Mouse (Mus musculus) MEL (cell line): Measurements from ENCODE around the gene Art3. TPM values are rescaled to one million over a fixed set of nuclear protein-coding genes. Genes with fewer than 3 reads are reported as not detected.

Experiments used
- DNase-seq: peaks from one replicate; pipeline ENCODE4 v3.0.0; 2011; ENCODE audit warnings: low read depth, low spot score
- H3K27ac ChIP-seq: 2 replicates; pipeline ENCODE4 v1.5.1; 2012; ENCODE audit warnings: low read depth, mild to moderate bottlenecking, control low read depth, low read length, moderate library complexity; ENCODE audit not compliant: control insufficient read depth
- H3K27me3 ChIP-seq, 2 experiments: fragments of 150-350 bp in 1 of 2; sonication (generic) in 1 of 2; 2 replicates each; pipeline ENCODE4 v1.6.1; 2012; ENCODE audit warnings: low read length in 2 of 2, mild to moderate bottlenecking in 2 of 2, improper control_type of control experiment in 1 of 2, moderate library complexity in 1 of 2; ENCODE audit not compliant: insufficient read depth in 2 of 2, control insufficient read depth in 1 of 2
- H3K36me3 ChIP-seq, 2 experiments: 2 replicates each; pipeline ENCODE4 v1.6.1; 2012 to 2014; ENCODE audit warnings: low read length in 2 of 2, improper control_type of control experiment in 1 of 2, inconsistent platforms in 1 of 2, mild to moderate bottlenecking in 1 of 2; ENCODE audit not compliant: insufficient read depth in 2 of 2, control insufficient read depth in 1 of 2
- H3K4me1 ChIP-seq, 2 experiments: fragments of 150-350 bp in 1 of 2; sonication (generic) in 1 of 2; 2 replicates each; pipeline ENCODE4 v1.6.1; 2012; ENCODE audit warnings: low read length in 2 of 2, improper control_type of control experiment in 1 of 2, mild to moderate bottlenecking in 1 of 2; ENCODE audit not compliant: insufficient read depth in 2 of 2, control insufficient read depth in 1 of 2
- H3K4me3 ChIP-seq, 2 experiments: fragments of 150-350 bp in 1 of 2; sonication (generic) in 1 of 2; 2 replicates each; pipeline ENCODE4 v1.5.1; 2012; ENCODE audit warnings: low read depth in 2 of 2, low read length in 2 of 2, mild to moderate bottlenecking in 2 of 2, moderate library complexity in 2 of 2, control low read depth in 1 of 2, improper control_type of control experiment in 1 of 2; ENCODE audit not compliant: control insufficient read depth in 1 of 2, insufficient read depth in 1 of 2
- H3K79me2 ChIP-seq: 2 replicates; pipeline ENCODE4 v1.6.1; 2012; ENCODE audit warnings: mild to moderate bottlenecking, low read length, moderate library complexity; ENCODE audit not compliant: control insufficient read depth, poor library complexity, insufficient read depth
- H3K9ac ChIP-seq: 2 replicates; pipeline ENCODE4 v1.6.1; 2012; ENCODE audit warnings: low read depth, mild to moderate bottlenecking, control low read depth, low read length, moderate library complexity; ENCODE audit not compliant: control insufficient read depth, poor library complexity, severe bottlenecking
- H3K9me3 ChIP-seq: fragments of 150-350 bp; sonication (generic); replicated peaks from 2 replicates; pipeline ENCODE4 v1.6.1; 2012; ENCODE audit warnings: mild to moderate bottlenecking, low read length, improper control_type of control experiment, moderate library complexity; ENCODE audit not compliant: insufficient read depth
- BHLHE40 ChIP-seq: IDR thresholded peaks from 2 replicates; pipeline ENCODE4 v1.6.1; 2012; ENCODE audit warnings: low read depth, mild to moderate bottlenecking, inconsistent platforms, low read length, improper control_type of control experiment, borderline replicate concordance
- CHD2 ChIP-seq: IDR thresholded peaks from 2 replicates; pipeline ENCODE4 v1.6.1; 2011; ENCODE audit warnings: low read length, improper control_type of control experiment
- CTCF ChIP-seq, 3 experiments: IDR thresholded peaks in 2 of 3; conservative IDR thresholded peaks in 1 of 3; 2 replicates each; pipeline ENCODE4 v1.5.1; 2011 to 2012; ENCODE audit warnings: low read length in 3 of 3, low read depth in 2 of 3, mild to moderate bottlenecking in 2 of 3, improper control_type of control experiment in 1 of 3, inconsistent platforms in 1 of 3, mixed read lengths in 1 of 3, moderate library complexity in 1 of 3; ENCODE audit not compliant: control insufficient read depth in 1 of 3, insufficient read depth in 1 of 3, poor library complexity in 1 of 3, severe bottlenecking in 1 of 3
- E2F4 ChIP-seq: IDR thresholded peaks from 2 replicates; pipeline ENCODE4 v1.6.1; 2011; ENCODE audit warnings: low read depth, low read length, improper control_type of control experiment, borderline replicate concordance
- ELF1 ChIP-seq: IDR thresholded peaks from 2 replicates; pipeline ENCODE4 v1.6.1; 2014; ENCODE audit warnings: low read depth, mild to moderate bottlenecking, inconsistent platforms, low read length, improper control_type of control experiment, moderate library complexity
- EP300 ChIP-seq, 2 experiments: IDR thresholded peaks; 2 replicates each; pipeline ENCODE4 v1.6.1; 2011; ENCODE audit warnings: improper control_type of control experiment in 2 of 2, low read length in 2 of 2, low read depth in 1 of 2, mild to moderate bottlenecking in 1 of 2
- ETS1 ChIP-seq: IDR thresholded peaks from 2 replicates; pipeline ENCODE4 v1.6.1; 2012; ENCODE audit warnings: low read depth, mild to moderate bottlenecking, inconsistent platforms, low read length, improper control_type of control experiment, moderate library complexity
- GABPA ChIP-seq: IDR thresholded peaks from 2 replicates; pipeline ENCODE4 v1.6.1; 2012; ENCODE audit warnings: low read depth, mild to moderate bottlenecking, inconsistent platforms, low read length, improper control_type of control experiment, moderate library complexity
- GATA1 ChIP-seq: IDR thresholded peaks from 2 replicates; pipeline ENCODE4 v1.6.1; 2011; ENCODE audit warnings: low read depth, low read length, improper control_type of control experiment
- JUND ChIP-seq: IDR thresholded peaks from 2 replicates; pipeline ENCODE4 v1.6.1; 2011; ENCODE audit warnings: low read depth, mild to moderate bottlenecking, improper control_type of control experiment, low read length
- KAT2A ChIP-seq: conservative IDR thresholded peaks from 2 replicates; pipeline ENCODE4 v1.6.1; 2012; ENCODE audit warnings: low read depth, low read length, improper control_type of control experiment, inconsistent platforms
- MAFK ChIP-seq: IDR thresholded peaks from 2 replicates; pipeline ENCODE4 v1.6.1; 2011; ENCODE audit warnings: low read depth, mild to moderate bottlenecking, low read length, improper control_type of control experiment, borderline replicate concordance
- MAX ChIP-seq: IDR thresholded peaks from 2 replicates; pipeline ENCODE4 v1.6.1; 2011; ENCODE audit warnings: low read length, improper control_type of control experiment
- MAZ ChIP-seq: IDR thresholded peaks from 2 replicates; pipeline ENCODE4 v1.6.1; 2012; ENCODE audit warnings: low read depth, mild to moderate bottlenecking, inconsistent platforms, low read length, improper control_type of control experiment
- MEF2A ChIP-seq: IDR thresholded peaks from 2 replicates; pipeline ENCODE4 v1.6.1; 2014; ENCODE audit warnings: low read depth, mild to moderate bottlenecking, inconsistent platforms, low read length, improper control_type of control experiment; ENCODE audit not compliant: poor library complexity, insufficient replicate concordance, severe bottlenecking; ENCODE audit errors: extremely low read depth
- MXI1 ChIP-seq: IDR thresholded peaks from 2 replicates; pipeline ENCODE4 v1.6.1; 2011; ENCODE audit warnings: mild to moderate bottlenecking, low read depth, low read length, improper control_type of control experiment
- MYB ChIP-seq: IDR thresholded peaks from 2 replicates; pipeline ENCODE4 v1.6.1; 2011; ENCODE audit warnings: mild to moderate bottlenecking, low read depth, low read length, improper control_type of control experiment
- MYC ChIP-seq: IDR thresholded peaks from 2 replicates; pipeline ENCODE4 v1.6.1; 2011; ENCODE audit warnings: low read depth, mild to moderate bottlenecking, low read length, improper control_type of control experiment, moderate library complexity
- NELFE ChIP-seq: IDR thresholded peaks from 2 replicates; pipeline ENCODE4 v1.6.1; 2011; ENCODE audit warnings: low read depth, low read length, improper control_type of control experiment
- POLR2A ChIP-seq, 2 experiments: IDR thresholded peaks; 2 replicates each; pipeline ENCODE4 v1.6.1; 2011 to 2012; ENCODE audit warnings: low read length in 2 of 2, mild to moderate bottlenecking in 2 of 2, control low read depth in 1 of 2, improper control_type of control experiment in 1 of 2, low read depth in 1 of 2, moderate library complexity in 1 of 2; ENCODE audit not compliant: control insufficient read depth in 1 of 2, insufficient read depth in 1 of 2, poor library complexity in 1 of 2
- POLR2AphosphoS2 ChIP-seq: IDR thresholded peaks from 2 replicates; pipeline ENCODE4 v1.6.1; 2011; ENCODE audit warnings: low read length, improper control_type of control experiment
- POLR2AphosphoS5 ChIP-seq: IDR thresholded peaks from 2 replicates; pipeline ENCODE4 v1.6.1; 2012; ENCODE audit warnings: low read depth, borderline replicate concordance, mild to moderate bottlenecking, inconsistent platforms, low read length, moderate library complexity, mixed read lengths
- RCOR1 ChIP-seq: IDR thresholded peaks from 2 replicates; pipeline ENCODE4 v1.6.1; 2012; ENCODE audit warnings: low read depth, mild to moderate bottlenecking, inconsistent platforms, low read length, improper control_type of control experiment
- SIN3A ChIP-seq: IDR thresholded peaks from 2 replicates; pipeline ENCODE4 v1.6.1; 2012; ENCODE audit warnings: low read length, improper control_type of control experiment, inconsistent platforms
- SMC3 ChIP-seq: IDR thresholded peaks from 2 replicates; pipeline ENCODE4 v1.6.1; 2011; ENCODE audit warnings: low read depth, low read length, improper control_type of control experiment
- TAL1 ChIP-seq: IDR thresholded peaks from 2 replicates; pipeline ENCODE4 v1.6.1; 2012; ENCODE audit warnings: mild to moderate bottlenecking, inconsistent platforms, low read length, moderate library complexity, mixed read lengths
- USF1 ChIP-seq: IDR thresholded peaks from 2 replicates; pipeline ENCODE4 v1.6.1; 2014; ENCODE audit warnings: low read depth, mild to moderate bottlenecking, inconsistent platforms, low read length, improper control_type of control experiment, moderate library complexity
- USF2 ChIP-seq, 2 experiments: IDR thresholded peaks; 2 replicates each; pipeline ENCODE4 v1.6.1; 2011 to 2012; ENCODE audit warnings: improper control_type of control experiment in 2 of 2, low read length in 2 of 2, borderline replicate concordance in 1 of 2, inconsistent platforms in 1 of 2, low read depth in 1 of 2, mild to moderate bottlenecking in 1 of 2; ENCODE audit not compliant: insufficient read depth in 1 of 2
- ZC3H11A ChIP-seq: IDR thresholded peaks from 2 replicates; pipeline ENCODE4 v1.6.1; 2012; ENCODE audit warnings: low read depth, mild to moderate bottlenecking, inconsistent platforms, low read length, improper control_type of control experiment
- ZKSCAN1 ChIP-seq: IDR thresholded peaks from 2 replicates; pipeline ENCODE4 v1.6.1; 2012; ENCODE audit warnings: low read depth, mild to moderate bottlenecking, inconsistent platforms, low read length, improper control_type of control experiment, moderate library complexity
- ZMIZ1 ChIP-seq: IDR thresholded peaks from 2 replicates; pipeline ENCODE4 v1.6.1; 2012; ENCODE audit warnings: low read depth, mild to moderate bottlenecking, inconsistent platforms, low read length, improper control_type of control experiment, moderate library complexity
- ZNF384 ChIP-seq: IDR thresholded peaks from 2 replicates; pipeline ENCODE4 v1.6.1; 2012; ENCODE audit warnings: low read depth, mild to moderate bottlenecking, inconsistent platforms, low read length, improper control_type of control experiment
- polyA plus RNA-seq, 2 experiments: library from polyadenylated mRNA; stranded (reverse) in 1 of 2; unstranded in 1 of 2; fragments of >175 nt in 1 of 2; fragments of >200 nt in 1 of 2; gene quantifications; 2 replicates each; pipeline versions ENCODE4 v1.2.1 to v1.2.4; 2012; ENCODE audit warnings: low replicate concordance in 2 of 2, low read depth in 1 of 2; ENCODE audit not compliant: insufficient read length in 2 of 2, insufficient read depth in 1 of 2, missing spikeins in 1 of 2
- total RNA-seq: library from RNA; depleted of rRNA; stranded (reverse); fragments of 300-350 nt; gene quantifications from 2 replicates; pipeline ENCODE4 v1.2.3, GENCODE M21; 2012

Art3 gene
- total and polyA plus RNA-seq, 3 experiments: not detected

- peak; percentile 84 to 87 for TF ChIP-seq EP300 (IDR thresholded peaks at IDR 0.05; ENCODE audit: low read depth in 1 of 2, low read length in 2 of 2)
- TF ChIP-seq ZMIZ1: no peak
- TF ChIP-seq ELF1: no peak
- peak in 1 of 2 experiments; percentile 49; a peak in 1 of 4 replicates for TF ChIP-seq POLR2A (IDR thresholded peaks at IDR 0.05; ENCODE audit: control insufficient read depth in 1 of 2, insufficient read depth in 1 of 2, low read depth in 1 of 2, low read length in 2 of 2, poor library complexity in 1 of 2)
- peak; percentile 55; the same call in 1 of the 2 replicates for TF ChIP-seq MYC
- no peak for TF ChIP-seq USF2 (IDR thresholded peaks at IDR 0.05; ENCODE audit: borderline replicate concordance in 1 of 2, insufficient read depth in 1 of 2, low read depth in 1 of 2, low read length in 2 of 2)
- no peak for TF ChIP-seq MYB
- no peak for TF ChIP-seq E2F4
- TF ChIP-seq CHD2: no peak
- no peak for TF ChIP-seq CTCF (IDR thresholded peaks at IDR 0.05 in 2 of 3, conservative IDR thresholded peaks at IDR 0.05 in 1 of 3; ENCODE audit: control insufficient read depth in 1 of 3, insufficient read depth in 1 of 3, low read depth in 2 of 3, low read length in 3 of 3, poor library complexity in 1 of 3, severe bottlenecking in 1 of 3)
- TF ChIP-seq ZC3H11A: no peak
- peak; percentile 76; the same call in 1 of the 2 replicates for TF ChIP-seq GABPA
- TF ChIP-seq GATA1: peak; percentile 92
- peak; percentile 32 for TF ChIP-seq TAL1
- no peak for TF ChIP-seq USF1
- TF ChIP-seq ETS1: peak; percentile 88
- TF ChIP-seq MAX: no peak; the same call in 1 of the 2 replicates
- TF ChIP-seq SIN3A: peak; percentile 76
- peak; percentile 64; the same call in 1 of the 2 replicates for TF ChIP-seq MXI1
- TF ChIP-seq ZNF384: peak; percentile 64
- no peak for TF ChIP-seq ZKSCAN1
- 0 out of 2 replicates have a peak, but pooled peaks have one; percentile 23 for TF ChIP-seq MAZ
- TF ChIP-seq, all 39 proteins: peak for 16
Observed at GRCm38 (mm10) chr5:92283107-92283506, 48.5 kb upstream of the Art3 start (continued).

- no peak for DNase-seq
- H3K27ac ChIP-seq: no peak overlapping the region
- no peaks in the 10 kb centered on the region for H3K27me3 ChIP-seq
- no peaks in the 10 kb centered on the region for H3K9me3 ChIP-seq
- TF ChIP-seq MEF2A (no peak), ETS1 (no peak), CTCF (IDR thresholded peaks at IDR 0.05 in 2 of 3, conservative IDR thresholded peaks at IDR 0.05 in 1 of 3; ENCODE audit: control insufficient read depth in 1 of 3, insufficient read depth in 1 of 3, low read depth in 2 of 3, low read length in 3 of 3, poor library complexity in 1 of 3, severe bottlenecking in 1 of 3) (no peak), POLR2AphosphoS5 (no peak), JUND (no peak), BHLHE40 (no peak), NELFE (no peak), USF2 (IDR thresholded peaks at IDR 0.05; ENCODE audit: borderline replicate concordance in 1 of 2, insufficient read depth in 1 of 2, low read depth in 1 of 2, low read length in 2 of 2) (no peak), TAL1 (no peak), MYB (no peak), ZC3H11A (no peak), MAZ (no peak), KAT2A (no peak), RCOR1 (no peak), SMC3 (no peak), MAFK (no peak), POLR2AphosphoS2 (no peak), ZNF384 (no peak)
- H3K36me3 ChIP-seq: peaks cover 13 to 27% of the 10 kb centered on the region in 2 experiments
- no peaks in the 10 kb centered on the region for H3K79me2 ChIP-seq
- H3K4me3 ChIP-seq: no peak overlapping the region
- H3K9ac ChIP-seq: no peak overlapping the region
- peaks cover 12 to 13% of the 10 kb centered on the region in 2 experiments for H3K4me1 ChIP-seq
Observed at GRCm38 (mm10) chr5:92287840-92288239, 43.8 kb upstream of the Art3 start.
